Mouse (Mus musculus) bone marrow macrophage, adult 2 months (primary cell): ENCODE measurements around the gene Raet1e.

Source experiments
- CTCF ChIP-seq: IDR thresholded peaks from 2 replicates; pipeline ENCODE4 v1.5.1; 2012; ENCODE audit warnings: low read depth, mild to moderate bottlenecking, low read length, moderate library complexity
- POLR2A ChIP-seq: IDR thresholded peaks from 2 replicates; pipeline ENCODE4 v1.6.1; 2012; ENCODE audit warnings: mild to moderate bottlenecking, low read depth, low read length, borderline replicate concordance

DNA sequence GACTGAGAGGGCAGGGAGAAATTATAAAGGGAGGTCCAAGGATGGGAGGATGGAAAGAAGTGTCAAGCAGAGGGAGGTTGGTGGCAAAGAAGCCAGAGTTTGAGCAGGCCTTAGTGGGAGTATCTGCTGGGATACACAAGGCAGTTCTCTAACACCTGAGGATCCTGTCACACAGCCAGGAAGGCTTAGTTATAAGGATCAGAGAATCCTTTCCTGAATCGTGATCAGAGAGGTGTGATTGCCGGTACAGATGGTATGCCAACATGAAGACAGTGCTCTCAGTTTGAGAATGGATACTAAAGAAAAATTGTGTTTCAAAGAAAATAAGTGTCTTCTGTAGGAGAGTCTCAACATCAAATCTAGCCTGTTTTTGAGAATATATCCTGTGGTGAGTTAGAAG, 164.5 kb downstream of the Raet1e start:
- TF ChIP-seq CTCF = no peak
- TF ChIP-seq POLR2A = no peak
